Mouse (Mus musculus): ENCODE measurements around the gene Hnrnpl. TPM values are rescaled to one million over a fixed set of nuclear protein-coding genes. Genes with fewer than 3 reads are reported as not detected.
A peak's percentile ranks its signal among the peaks of the same experiment; 100 is the strongest.

Hnrnpl gene
- total and polyA plus RNA-seq, 3 experiments = 192 to 208 (median 206) TPM

- intact Hi-C loops (cut with DNase I) = no loop called here
- Histone ChIP-seq H3K79me2 (replicated peaks; ENCODE audit: control insufficient read depth, insufficient read depth, low read length) (no peaks in the 10 kb centered on the region), H3K4me1 (ENCODE audit: control insufficient read depth, insufficient read depth, low read length) (peaks cover 13% of the 10 kb centered on the region), H3K27ac (peak overlapping the region; percentile 99), H3K4me3 (peak overlapping the region; percentile 93), H3K27me3 (ENCODE audit: control insufficient read depth, insufficient read depth, low read length) (no peaks in the 10 kb centered on the region), H3K9ac (ENCODE audit: low read depth, low read length) (peak overlapping the region; percentile 94), H3K36me3 (ENCODE audit: control insufficient read depth, insufficient read depth, low read length) (peaks cover 5% of the 10 kb centered on the region)
- WGBS = 23% methylated on average over 6 of the region's 8 CpGs
- TF ChIP-seq CTCF (IDR thresholded peaks at IDR 0.05) = no peak
- TF ChIP-seq POLR2A (IDR thresholded peaks at IDR 0.05; ENCODE audit: insufficient read depth, low read depth, low read length) = peak; percentile 41; the same call in 1 of the 2 replicates
- TF ChIP-seq EP300 (IDR thresholded peaks at IDR 0.05; ENCODE audit: insufficient read depth, low read depth, low read length) = 0 out of 2 replicates have a peak, but pooled peaks have one; percentile 12
- DNase-seq = peak in 1 of 2 experiments; percentile 63
Observed at GRCm38 (mm10) chr7:28807641-28808220, 610 bp upstream of the Hnrnpl start.

GRCm38 (mm10) chr7:28808957-28809393 is 634 bp downstream of the Hnrnpl start:
- under 1% methylated on average over 32 of the region's 32 CpGs for WGBS
- intact Hi-C loops (cut with DNase I) = no loop called here

GRCm38 (mm10) chr7:28809401-28810089 is 1.2 kb downstream of the Hnrnpl start:
- peak; percentile 74 to 76 for DNase-seq

More at GRCm38 (mm10) chr7:28808957-28809393, 634 bp downstream of the Hnrnpl start:
- Histone ChIP-seq H3K36me3 (ENCODE audit: control insufficient read depth, insufficient read depth, low read length) (peaks cover 16% of the 10 kb centered on the region), H3K9ac (ENCODE audit: low read depth, low read length) (peak overlapping the region; percentile 94), H3K4me3 (peak overlapping the region; percentile 93), H3K79me2 (replicated peaks; ENCODE audit: control insufficient read depth, insufficient read depth, low read length) (no peaks in the 10 kb centered on the region), H3K4me1 (ENCODE audit: control insufficient read depth, insufficient read depth, low read length) (peaks cover 15% of the 10 kb centered on the region), H3K27ac (peak overlapping the region; percentile 99), H3K27me3 (ENCODE audit: control insufficient read depth, insufficient read depth, low read length) (no peaks in the 10 kb centered on the region)
- peak; percentile 96 to 98 for DNase-seq
- TF ChIP-seq CTCF (IDR thresholded peaks at IDR 0.05) = no peak
- peak; percentile 94 for TF ChIP-seq POLR2A (IDR thresholded peaks at IDR 0.05; ENCODE audit: insufficient read depth, low read depth, low read length)
- TF ChIP-seq EP300 (IDR thresholded peaks at IDR 0.05; ENCODE audit: insufficient read depth, low read depth, low read length) = peak; percentile 63; the same call in 1 of the 2 replicates

GRCm38 (mm10) chr7:28810107-28811066 is 2.0 kb downstream of the Hnrnpl start:
- peak; percentile 98 to 100 for DNase-seq
- peak overlapping the region; percentile 98 for H3K9ac ChIP-seq (ENCODE audit: low read depth, low read length)
- H3K79me2 ChIP-seq (replicated peaks; ENCODE audit: control insufficient read depth, insufficient read depth, low read length) = no peaks in the 10 kb centered on the region
- no peaks in the 10 kb centered on the region for H3K27me3 ChIP-seq (ENCODE audit: control insufficient read depth, insufficient read depth, low read length)
- H3K27ac ChIP-seq = peak overlapping the region; percentile 99
- intact Hi-C loops (cut with DNase I) = loop anchor here (5.0 kb wide), 1 partner anchor 428 kb away; the partner anchor contains the start of gene Zfp36
- H3K4me1 ChIP-seq (ENCODE audit: control insufficient read depth, insufficient read depth, low read length) = peaks cover 20% of the 10 kb centered on the region
- peak overlapping the region; percentile 93 for H3K4me3 ChIP-seq
- under 1% methylated on average over 66 of the region's 70 CpGs for WGBS
- TF ChIP-seq EP300 (IDR thresholded peaks at IDR 0.05; ENCODE audit: insufficient read depth, low read depth, low read length) (peak; percentile 81), POLR2A (IDR thresholded peaks at IDR 0.05; ENCODE audit: insufficient read depth, low read depth, low read length) (peak; percentile 100), CTCF (IDR thresholded peaks at IDR 0.05) (peak; percentile 72)
- H3K36me3 ChIP-seq (ENCODE audit: control insufficient read depth, insufficient read depth, low read length) = peaks cover 30% of the 10 kb centered on the region

More at GRCm38 (mm10) chr7:28809401-28810089, 1.2 kb downstream of the Hnrnpl start:
- Histone ChIP-seq H3K36me3 (ENCODE audit: control insufficient read depth, insufficient read depth, low read length) (peaks cover 22% of the 10 kb centered on the region), H3K9ac (ENCODE audit: low read depth, low read length) (peak overlapping the region; percentile 65), H3K79me2 (replicated peaks; ENCODE audit: control insufficient read depth, insufficient read depth, low read length) (no peaks in the 10 kb centered on the region), H3K4me1 (ENCODE audit: control insufficient read depth, insufficient read depth, low read length) (peaks cover 15% of the 10 kb centered on the region), H3K4me3 (peak overlapping the region; percentile 93), H3K27ac (peak overlapping the region; percentile 99), H3K27me3 (ENCODE audit: control insufficient read depth, insufficient read depth, low read length) (no peaks in the 10 kb centered on the region)
- WGBS = 0% methylated on average over 35 of the region's 35 CpGs
- intact Hi-C loops (cut with DNase I) = loop anchor here (5.0 kb wide), 1 partner anchor 427 kb away; the partner anchor contains the start of gene Zfp36
- TF ChIP-seq CTCF (IDR thresholded peaks at IDR 0.05) = no peak; the same call in 1 of the 2 replicates
- no peak for TF ChIP-seq EP300 (IDR thresholded peaks at IDR 0.05; ENCODE audit: insufficient read depth, low read depth, low read length)
- no peak; the same call in 1 of the 2 replicates for TF ChIP-seq POLR2A (IDR thresholded peaks at IDR 0.05; ENCODE audit: insufficient read depth, low read depth, low read length)

GRCm38 (mm10) chr7:28811228-28811627 is 2.9 kb downstream of the Hnrnpl start:
- Histone ChIP-seq H3K27me3 (ENCODE audit: control insufficient read depth, insufficient read depth, low read length) (no peaks in the 10 kb centered on the region), H3K9ac (ENCODE audit: low read depth, low read length) (peak overlapping the region; percentile 98), H3K4me3 (peak overlapping the region; percentile 77), H3K4me1 (ENCODE audit: control insufficient read depth, insufficient read depth, low read length) (peaks cover 24% of the 10 kb centered on the region), H3K79me2 (replicated peaks; ENCODE audit: control insufficient read depth, insufficient read depth, low read length) (no peaks in the 10 kb centered on the region), H3K27ac (peak overlapping the region; percentile 99), H3K36me3 (ENCODE audit: control insufficient read depth, insufficient read depth, low read length) (peaks cover 37% of the 10 kb centered on the region)
- intact Hi-C loops (cut with DNase I) = loop anchor here (5.0 kb wide), 1 partner anchor 429 kb away; the partner anchor contains the start of gene Zfp36
- DNase-seq = peak; percentile 94 to 96
- WGBS = 1% methylated on average over 40 of the region's 40 CpGs
- TF ChIP-seq EP300 (IDR thresholded peaks at IDR 0.05; ENCODE audit: insufficient read depth, low read depth, low read length) = 0 out of 2 replicates have a peak, but pooled peaks have one; percentile 30
- TF ChIP-seq POLR2A (IDR thresholded peaks at IDR 0.05; ENCODE audit: insufficient read depth, low read depth, low read length) = 0 out of 2 replicates have a peak, but pooled peaks have one; percentile 32
- no peak for TF ChIP-seq CTCF (IDR thresholded peaks at IDR 0.05)

Measured in heart, adult 2 months (tissue).